Mouse (Mus musculus): ENCODE data around the gene Lep. TPM values are rescaled to one million over a fixed set of nuclear protein-coding genes. Genes with fewer than 3 reads are reported as not detected.

Lep gene
- 1 to 10 TPM in 1 of 2 experiments, under 1 TPM in 1; 0.16 to 2.7 TPM for polyA plus RNA-seq (2017; shearing (Covaris generic))

DNA sequence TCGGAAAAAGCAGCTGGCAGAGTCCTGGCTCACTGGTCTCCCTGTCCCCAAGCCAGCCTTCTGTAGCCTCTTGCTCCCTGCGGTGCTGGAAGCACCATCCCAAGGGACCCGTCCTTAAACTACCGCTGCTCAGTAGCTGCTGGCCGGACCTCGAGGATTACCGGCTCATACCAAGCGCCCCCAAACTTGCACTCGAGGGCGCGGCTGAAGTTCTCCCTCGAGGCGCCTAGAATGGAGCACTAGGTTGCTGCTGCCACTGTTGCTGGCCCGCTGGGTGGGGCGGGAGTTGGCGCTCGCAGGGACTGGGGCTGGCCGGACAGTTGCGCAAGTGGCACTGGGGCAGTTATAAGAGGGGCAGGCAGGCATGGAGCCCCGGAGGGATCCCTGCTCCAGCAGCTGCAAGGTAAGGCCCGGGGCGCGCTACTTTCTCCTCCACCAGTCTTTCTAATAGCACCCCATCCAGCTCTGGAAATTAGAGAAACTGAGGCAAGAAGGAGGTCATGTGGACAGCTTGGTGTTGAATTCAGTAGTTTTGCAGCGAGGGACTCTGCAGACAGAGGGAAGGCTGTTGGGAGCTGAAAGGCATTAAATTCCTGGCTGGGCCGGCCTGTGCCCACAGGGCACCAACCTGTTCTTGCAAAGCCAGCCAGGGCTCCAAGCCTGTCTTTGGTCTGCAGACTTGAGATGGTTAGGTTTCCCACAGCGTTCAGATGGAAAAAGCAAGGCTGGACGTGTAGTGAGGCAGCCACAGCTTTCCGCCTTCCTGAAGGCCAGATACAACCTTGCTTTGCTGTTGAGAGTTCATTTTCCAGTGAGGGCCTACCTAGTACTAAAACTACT lies at the start of gene Lep:
TSS of gene Lep (plus strand) at position 375 of the 840 bp plus-strand sequence.

Other genes starting within 250 kb of the Lep start
- under 1 TPM in 1 of 2 experiments, not detected in 1; 0.43 TPM for gene Lrrc4, start 228.5 kb upstream of the Lep start, polyA plus RNA-seq (2017; shearing (Covaris generic))
- 10 to 100 TPM; 57.4 to 62.9 TPM for gene Rbm28, start 104.8 kb downstream of the Lep start, polyA plus RNA-seq (2017; shearing (Covaris generic))
- under 1 TPM; 0.22 to 0.34 TPM for gene Prrt4, start 119.4 kb downstream of the Lep start, polyA plus RNA-seq (2017; shearing (Covaris generic))
- 100 to 1,000 TPM in 1 of 2 experiments, 10 to 100 TPM in 1; 68.5 to 112 TPM for gene Impdh1, start 156.1 kb downstream of the Lep start, polyA plus RNA-seq (2017; shearing (Covaris generic))
- 10 to 100 TPM; 30.8 to 33.0 TPM for gene Hilpda, start 212.3 kb downstream of the Lep start, polyA plus RNA-seq (2017; shearing (Covaris generic))
- 1 to 10 TPM in 1 of 2 experiments, not detected in 1; 2.7 TPM for gene Fam71f2, start 219.4 kb downstream of the Lep start, polyA plus RNA-seq (2017; shearing (Covaris generic))